In genomic region chr17:31351984-31352383, GRCm38 (mm10) we compare ENCODE assay signal across 11 mouse cellular contexts.
"Had no signal": no experiment of that assay in that cellular context is flagged by ENCODE, and none has a peak within 500 bp of the region (broad histone marks: within the 10 kb centered on the region; RNA-seq: fewer than 3 reads in every experiment).

No protein-coding gene starts in this region.

- DNase-seq: kidney, adult 2 months; kidney, postnatal 14 days; layer of hippocampus, postnatal 36 days; liver; lung, adult 18-20 months; lung, postnatal 10 days; thymus, adult 18-20 months; thymus, postnatal 14 days had no signal

- H3K27me3 ChIP-seq: kidney, embryonic 15.5 days; limb, embryonic 12.5 days had no signal

- H3K9me3 ChIP-seq: kidney, embryonic 15.5 days; limb, embryonic 12.5 days had no signal

- H3K4me2 ChIP-seq: kidney, embryonic 15.5 days; limb, embryonic 12.5 days had no signal

- H3K9ac ChIP-seq: kidney, embryonic 15.5 days; limb, embryonic 12.5 days; liver, embryonic 14.5 days had no signal

- H3K4me3 ChIP-seq: kidney, embryonic 15.5 days; limb, embryonic 12.5 days had no signal

- H3K27ac ChIP-seq: kidney, embryonic 15.5 days; limb, embryonic 12.5 days; liver, embryonic 14.5 days had no signal

- H3K36me3 ChIP-seq: kidney, embryonic 15.5 days; limb, embryonic 12.5 days had no signal
